Mouse (Mus musculus) heart, adult 2 months (tissue): ENCODE measurements around the gene Scarb1. TPM values are rescaled to one million over a fixed set of nuclear protein-coding genes. Genes with fewer than 3 reads are reported as not detected.

Experiments
- DNase-seq, 2 experiments: peaks; one replicate each; pipeline ENCODE4 v3.0.0; 2021
- H3K27ac ChIP-seq: fragments of 200-600 bp; 2 replicates; pipeline ENCODE4 v1.8.1; 2022
- H3K27me3 ChIP-seq: fragments of 200-500 bp; 2 replicates; pipeline ENCODE4 v1.6.1; 2012; ENCODE audit warnings: mild to moderate bottlenecking, low read length, inconsistent platforms, mixed read lengths; ENCODE audit not compliant: control insufficient read depth, insufficient read depth
- H3K36me3 ChIP-seq: fragments of 200-500 bp; 2 replicates; pipeline ENCODE4 v1.6.1; 2012; ENCODE audit warnings: low read length, inconsistent platforms; ENCODE audit not compliant: control insufficient read depth, insufficient read depth
- H3K4me1 ChIP-seq: fragments of 200-500 bp; 2 replicates; pipeline ENCODE4 v1.6.1; 2011; ENCODE audit warnings: low read length; ENCODE audit not compliant: control insufficient read depth, insufficient read depth
- H3K4me3 ChIP-seq: fragments of 200-600 bp; 2 replicates; pipeline ENCODE4 v1.8.1; 2022
- H3K79me2 ChIP-seq: fragments of 200-500 bp; replicated peaks from 2 replicates; pipeline ENCODE4 v1.6.1; 2012; ENCODE audit warnings: mild to moderate bottlenecking, inconsistent platforms, low read length, moderate library complexity, mixed read lengths; ENCODE audit not compliant: control insufficient read depth, insufficient read depth
- H3K9ac ChIP-seq: fragments of 200-500 bp; 2 replicates; pipeline ENCODE4 v1.6.1; 2012; ENCODE audit warnings: low read depth, mild to moderate bottlenecking, control low read depth, inconsistent platforms, low read length, mixed read lengths
- CTCF ChIP-seq: fragments of 200-600 bp; IDR thresholded peaks from 2 replicates; pipeline ENCODE4 v1.8.1; 2022; ENCODE audit warnings: antibody characterized with exemption, mild to moderate bottlenecking, moderate library complexity
- EP300 ChIP-seq: fragments of 200-500 bp; IDR thresholded peaks from 2 replicates; pipeline ENCODE4 v1.6.1; 2011; ENCODE audit warnings: low read depth, low read length, control low read depth; ENCODE audit not compliant: insufficient read depth
- POLR2A ChIP-seq: fragments of 200-500 bp; IDR thresholded peaks from 2 replicates; pipeline ENCODE4 v1.6.1; 2011; ENCODE audit warnings: mild to moderate bottlenecking, low read depth, low read length, control low read depth; ENCODE audit not compliant: insufficient read depth
- WGBS: fragments of 180-500 bp; shearing (Covaris S2); methylation state at CpG from one replicate; pipeline ENCODE4 v1.1.7; 2018; 5-methylcytosine and 5-hydroxymethylcytosine counted together
- intact Hi-C: fragments of 180-260 bp; cut with DNase I; formaldehyde crosslinking; loops from one replicate; pipeline ENCODE4 v1.15.1; 2025
- polyA plus RNA-seq: library from polyadenylated mRNA; depleted of rRNA; stranded (reverse); fragments of >200 nt; gene quantifications from 2 replicates; pipeline ENCODE4 v1.2.3, GENCODE M21; 2012
- total RNA-seq, 2 experiments: library from RNA; stranded (reverse); gene quantifications; 2 replicates each; pipeline ENCODE4 v1.2.3; 2021

Scarb1 gene
- total and polyA plus RNA-seq, 3 experiments, result 23.6 to 55.5 (median 27.8) TPM

GRCm38 (mm10) chr5:125310986-125311385, 29.9 kb downstream of the Scarb1 start:
- intact Hi-C loops, result loop anchor here (1.0 kb wide), 1 partner anchor 36 kb away; no protein-coding TSS in a partner anchor
- 88% methylated on average over 2 of the region's 2 CpGs for WGBS

GRCm38 (mm10) chr5:125309193-125309592, 31.7 kb downstream of the Scarb1 start:
- H3K79me2 ChIP-seq, result no peaks in the 10 kb centered on the region; the same call in 1 of the 2 replicates
- TF ChIP-seq EP300 (no peak), CTCF (no peak), POLR2A (no peak)
- H3K36me3 ChIP-seq, result no peaks in the 10 kb centered on the region; the same call in 1 of the 2 replicates
- H3K4me1 ChIP-seq, result peaks cover 8% of the 10 kb centered on the region
- H3K4me3 ChIP-seq, result no peak overlapping the region
- DNase-seq, result no peak
- H3K27me3 ChIP-seq, result no peaks in the 10 kb centered on the region
- intact Hi-C loops, result no loop called here
- no peak overlapping the region for H3K27ac ChIP-seq
- WGBS, result 70% methylated on average over 7 of the region's 7 CpGs
- H3K9ac ChIP-seq, result no peak overlapping the region

More at GRCm38 (mm10) chr5:125310986-125311385, 29.9 kb downstream of the Scarb1 start:
- Histone ChIP-seq H3K79me2 (no peaks in the 10 kb centered on the region; the same call in 1 of the 2 replicates), H3K27ac (no peak overlapping the region), H3K9ac (no peak overlapping the region), H3K4me1 (peaks cover 9% of the 10 kb centered on the region), H3K4me3 (no peak overlapping the region), H3K36me3 (no peaks in the 10 kb centered on the region; the same call in 1 of the 2 replicates), H3K27me3 (no peaks in the 10 kb centered on the region)
- no peak for TF ChIP-seq CTCF
- TF ChIP-seq POLR2A, result no peak
- TF ChIP-seq EP300, result no peak
- no peak for DNase-seq

GRCm38 (mm10) chr5:125306824-125307223, 34.1 kb downstream of the Scarb1 start:
- 48% methylated on average over 13 of the region's 13 CpGs for WGBS
- Histone ChIP-seq H3K79me2 (no peaks in the 10 kb centered on the region; the same call in 1 of the 2 replicates), H3K27me3 (no peaks in the 10 kb centered on the region), H3K36me3 (no peaks in the 10 kb centered on the region), H3K9ac (no peak overlapping the region), H3K4me1 (peaks cover 3% of the 10 kb centered on the region), H3K4me3 (no peak overlapping the region), H3K27ac (no peak overlapping the region; the same call in 1 of the 2 replicates)
- no peak for TF ChIP-seq EP300
- no peak for TF ChIP-seq POLR2A
- TF ChIP-seq CTCF, result no peak
- no peak for DNase-seq
- intact Hi-C loops, result no loop called here

GRCm38 (mm10) chr5:125306372-125306771, 34.5 kb downstream of the Scarb1 start:
- 63% methylated on average over 7 of the region's 7 CpGs for WGBS
- Histone ChIP-seq H3K27ac (no peak overlapping the region; the same call in 1 of the 2 replicates), H3K79me2 (no peaks in the 10 kb centered on the region), H3K27me3 (no peaks in the 10 kb centered on the region), H3K4me3 (no peak overlapping the region), H3K4me1 (peaks cover 2% of the 10 kb centered on the region), H3K36me3 (no peaks in the 10 kb centered on the region), H3K9ac (no peak overlapping the region)
- TF ChIP-seq EP300, result no peak
- peak; percentile 52 for TF ChIP-seq CTCF
- DNase-seq, result no peak
- intact Hi-C loops, result no loop called here

GRCm38 (mm10) chr5:125305229-125306081, 35.4 kb downstream of the Scarb1 start:
- peaks cover 2% of the 10 kb centered on the region; the same call in 1 of the 2 replicates for H3K4me1 ChIP-seq
- DNase-seq, result no peak
- H3K27ac ChIP-seq, result no peak overlapping the region
- H3K4me3 ChIP-seq, result no peak overlapping the region
- 65% methylated on average over 14 of the region's 14 CpGs for WGBS
- TF ChIP-seq POLR2A (no peak), EP300 (no peak), CTCF (no peak)
- no peaks in the 10 kb centered on the region for H3K36me3 ChIP-seq
- no peaks in the 10 kb centered on the region for H3K79me2 ChIP-seq
- H3K27me3 ChIP-seq, result no peaks in the 10 kb centered on the region
- no peak overlapping the region for H3K9ac ChIP-seq
- intact Hi-C loops, result no loop called here

GRCm38 (mm10) chr5:125304245-125304856, 36.5 kb downstream of the Scarb1 start:
- peaks cover 2% of the 10 kb centered on the region; the same call in 1 of the 2 replicates for H3K4me1 ChIP-seq
- no peak overlapping the region for H3K4me3 ChIP-seq
- H3K36me3 ChIP-seq, result no peaks in the 10 kb centered on the region
- no peaks in the 10 kb centered on the region for H3K79me2 ChIP-seq
- H3K9ac ChIP-seq, result no peak overlapping the region
- no peak for DNase-seq
- H3K27ac ChIP-seq, result no peak overlapping the region
- H3K27me3 ChIP-seq, result no peaks in the 10 kb centered on the region
- WGBS, result 56% methylated on average over 18 of the region's 18 CpGs
- intact Hi-C loops, result loop anchor here (5.0 kb wide), 1 partner anchor 38 kb away; the partner anchor contains the start of gene Scarb1
- no peak for TF ChIP-seq EP300
- TF ChIP-seq POLR2A, result no peak
- TF ChIP-seq CTCF, result no peak
